Mouse (Mus musculus) forebrain, postnatal 0 days (tissue): ENCODE data around the gene Aox1. TPM values are rescaled to one million over a fixed set of nuclear protein-coding genes. Genes with fewer than 3 reads are reported as not detected.

ENCODE experiments used
- ATAC-seq: fragments of 200-750 bp; cut with Nextera tagmentation; 2 replicates; pipeline ENCODE4 v1.8.0; 2017; ENCODE audit warnings: mild to moderate bottlenecking, moderate library complexity
- DNase-seq: peaks from one replicate; pipeline ENCODE4 v3.0.0-alpha.2; 2015
- H3K27ac ChIP-seq: fragments of 300-500 bp; sonication (generic); 2 replicates; pipeline ENCODE4 v1.5.1; 2014; ENCODE audit warnings: low read depth, mild to moderate bottlenecking, antibody characterized with exemption, low read length, moderate library complexity, mixed read lengths
- H3K27me3 ChIP-seq: fragments of 300-500 bp; sonication (generic); 2 replicates; pipeline ENCODE4 v1.6.1; 2014; ENCODE audit warnings: mild to moderate bottlenecking, low read length, mixed read lengths; ENCODE audit not compliant: insufficient read depth
- H3K36me3 ChIP-seq: fragments of 300-500 bp; sonication (generic); 2 replicates; pipeline ENCODE4 v1.6.1; 2014; ENCODE audit warnings: mild to moderate bottlenecking, moderate library complexity; ENCODE audit not compliant: insufficient read depth
- H3K4me1 ChIP-seq: fragments of 300-500 bp; sonication (generic); 2 replicates; pipeline ENCODE4 v1.6.1; 2014; ENCODE audit warnings: antibody characterized with exemption; ENCODE audit not compliant: insufficient read depth
- H3K4me2 ChIP-seq: fragments of 300-500 bp; sonication (generic); 2 replicates; pipeline ENCODE4 v1.6.1; 2014; ENCODE audit warnings: low read depth, mild to moderate bottlenecking, moderate library complexity
- H3K4me3 ChIP-seq: fragments of 300-500 bp; sonication (generic); 2 replicates; pipeline ENCODE4 v1.5.1; 2014; ENCODE audit warnings: low read depth, low read length, mixed read lengths
- H3K9ac ChIP-seq: fragments of 300-500 bp; sonication (generic); 2 replicates; pipeline ENCODE4 v1.6.1; 2014; ENCODE audit warnings: mild to moderate bottlenecking
- H3K9me3 ChIP-seq: fragments of 300-500 bp; sonication (generic); 2 replicates; pipeline ENCODE4 v1.6.1; 2016; ENCODE audit warnings: low read length
- CTCF ChIP-seq: sonication (generic); IDR thresholded peaks from 2 replicates; pipeline ENCODE4 v1.5.1; 2016; ENCODE audit warnings: antibody characterized with exemption, control low read depth, low read depth
- whole genome bisulfite sequencing: fragments of 180-500 bp; shearing (Covaris S2); extraction: QIAGEN DNeasy Blood & Tissue Kit; methylation state at CpG from one replicate; pipeline ENCODE4 v1.1.7; 2014; 5-methylcytosine and 5-hydroxymethylcytosine counted together
- polyA plus RNA-seq: library from polyadenylated mRNA; unstranded; fragments of >200 nt; fragmentation: Nextera tagmentation; extraction: Ambion mirVana; gene quantifications from 2 replicates; pipeline ENCODE4 v1.2.1, GENCODE M21; 2015
- total RNA-seq: library from RNA; depleted of rRNA; stranded (reverse); fragments of >200 nt; gene quantifications from 2 replicates; pipeline ENCODE4 v1.2.3, GENCODE M21; 2014

Gene Aox1
- total and polyA plus RNA-seq, 2 experiments from 2014 or later = 0.38 to 0.90 TPM

DNA sequence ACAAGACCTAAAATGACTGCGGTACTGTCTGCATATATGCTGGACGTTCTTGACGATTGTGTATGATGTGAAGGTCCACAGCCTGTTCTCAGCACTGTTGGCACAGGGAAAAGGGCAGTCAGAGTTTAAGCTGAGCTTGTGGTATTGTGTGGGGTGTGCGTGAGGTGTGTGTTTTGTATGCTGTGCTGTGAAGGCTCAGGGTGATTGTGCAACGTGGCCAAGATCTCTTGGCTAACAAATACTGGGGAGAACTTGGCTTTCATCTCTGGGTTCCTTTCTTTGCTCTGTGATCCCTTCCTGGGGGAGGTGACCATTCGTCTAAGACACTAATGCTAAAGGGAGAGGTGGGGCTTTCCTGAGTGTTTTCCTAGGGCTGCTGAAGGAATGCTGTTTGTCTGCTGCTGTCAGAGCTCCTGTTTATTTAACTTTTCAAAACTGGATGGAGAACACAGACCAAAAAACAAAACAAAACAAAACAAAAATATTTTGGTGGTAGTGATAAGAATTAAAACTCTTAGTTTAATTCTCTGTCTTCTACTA, 84.4 kb downstream of the Aox1 start:
- WGBS = 74% methylated on average over 6 of the region's 6 CpGs
- Histone ChIP-seq H3K27me3 (no peaks in the 10 kb centered on the region), H3K36me3 (no peaks in the 10 kb centered on the region)

DNA sequence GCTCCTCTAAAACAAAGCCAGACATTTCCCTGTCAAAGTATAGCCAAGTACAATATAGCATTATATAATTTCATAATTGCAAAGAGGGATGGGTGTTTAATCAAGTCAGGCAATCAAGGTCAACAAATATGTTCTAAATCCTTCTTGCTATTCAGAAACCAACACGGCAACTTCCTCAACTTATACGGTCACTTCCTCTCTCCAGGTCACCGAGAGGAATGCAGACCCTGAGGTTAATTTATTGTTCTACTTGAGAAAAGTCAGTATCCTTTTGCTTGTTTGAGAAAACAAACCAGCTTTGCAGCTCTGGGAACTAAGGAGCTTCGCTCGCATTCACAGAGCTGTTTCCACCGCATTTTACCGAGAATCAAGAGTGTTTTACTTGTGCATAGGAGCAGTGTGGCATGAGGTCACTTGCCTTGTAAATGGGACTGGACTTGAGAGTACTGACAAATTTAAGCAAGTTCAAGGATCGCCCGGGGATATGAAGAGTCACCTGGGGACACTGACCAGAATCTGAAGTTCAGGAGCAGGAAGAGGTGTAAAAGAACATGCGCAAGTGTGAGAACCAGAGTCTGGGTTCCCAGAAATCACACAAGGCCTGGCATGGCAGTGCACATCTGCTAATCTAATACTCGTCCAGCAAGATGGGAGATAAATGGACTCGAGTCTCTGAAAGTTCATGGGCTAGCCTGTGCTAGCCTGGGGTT, 85.1 kb downstream of the Aox1 start:
- no peaks in the 10 kb centered on the region for H3K36me3 ChIP-seq
- no peak overlapping the region for H3K4me2 ChIP-seq
- no peak for DNase-seq
- H3K27ac ChIP-seq = no peak overlapping the region
- H3K27me3 ChIP-seq = no peaks in the 10 kb centered on the region
- WGBS = 83% methylated on average over 12 of the region's 12 CpGs
- no peak overlapping the region for H3K9ac ChIP-seq
- H3K4me1 ChIP-seq = no peaks in the 10 kb centered on the region; the same call in 1 of the 2 replicates
- no peak overlapping the region for H3K4me3 ChIP-seq
- ATAC-seq = no peak
- no peak for TF ChIP-seq CTCF
- no peaks in the 10 kb centered on the region for H3K9me3 ChIP-seq

More for the DNA sequence above, 84.4 kb downstream of the Aox1 start:
- no peak overlapping the region for H3K27ac ChIP-seq
- ATAC-seq = no peak
- no peak overlapping the region for H3K9ac ChIP-seq
- H3K9me3 ChIP-seq = no peaks in the 10 kb centered on the region
- DNase-seq = no peak
- no peak overlapping the region for H3K4me2 ChIP-seq
- H3K4me1 ChIP-seq = no peaks in the 10 kb centered on the region; the same call in 1 of the 2 replicates
- no peak for TF ChIP-seq CTCF
- H3K4me3 ChIP-seq = no peak overlapping the region

DNA sequence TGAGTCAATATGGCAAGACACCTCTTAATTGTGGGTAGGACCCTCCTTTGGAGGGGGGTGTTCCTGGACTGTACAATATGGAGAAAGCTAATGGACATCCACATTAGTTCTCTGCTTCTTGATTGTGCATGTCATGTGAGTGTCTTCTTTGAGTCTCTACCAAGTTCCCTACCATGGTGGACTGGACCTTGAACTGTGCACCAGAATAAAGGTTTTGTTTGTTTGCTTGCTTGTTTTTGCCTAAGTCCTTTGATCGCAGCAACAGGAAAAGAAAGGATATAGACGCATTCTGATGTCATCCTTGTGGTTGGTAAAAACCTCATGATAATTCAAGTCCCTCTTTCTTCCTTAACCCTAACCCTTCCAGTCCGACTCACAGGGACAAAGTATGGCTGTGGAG, 88.5 kb downstream of the Aox1 start:
- H3K4me3 ChIP-seq = no peak overlapping the region
- 89% methylated on average over 3 of the region's 3 CpGs for WGBS
- no peak overlapping the region for H3K4me2 ChIP-seq
- no peaks in the 10 kb centered on the region for H3K9me3 ChIP-seq
- ATAC-seq = no peak
- H3K27me3 ChIP-seq = no peaks in the 10 kb centered on the region
- no peaks in the 10 kb centered on the region for H3K36me3 ChIP-seq
- no peak for TF ChIP-seq CTCF
- no peaks in the 10 kb centered on the region for H3K4me1 ChIP-seq
- H3K27ac ChIP-seq = no peak overlapping the region
- no peak for DNase-seq
- no peak overlapping the region for H3K9ac ChIP-seq

DNA sequence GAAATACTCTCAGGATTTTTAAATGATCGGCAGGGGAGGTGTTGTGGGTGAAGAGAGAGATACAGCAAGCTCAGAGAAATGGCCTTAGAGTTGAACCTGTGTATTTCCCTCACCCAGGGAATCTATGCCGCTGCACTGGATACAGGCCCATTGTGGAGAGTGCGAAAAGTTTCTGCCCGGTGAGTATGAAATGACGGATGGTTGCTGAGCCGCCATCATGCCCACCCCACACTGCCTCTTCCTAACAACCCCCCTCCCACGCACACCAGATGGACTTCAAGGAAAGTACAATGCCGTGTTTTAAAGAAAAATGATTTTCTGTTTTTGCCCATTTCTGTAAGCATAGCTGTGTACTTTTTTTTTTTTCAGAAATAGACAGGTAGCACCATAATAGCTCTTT, 95.2 kb downstream of the Aox1 start:
- WGBS = 90% methylated on average over 8 of the region's 8 CpGs
- ATAC-seq = no peak
- Histone ChIP-seq H3K9ac (no peak overlapping the region), H3K36me3 (no peaks in the 10 kb centered on the region), H3K27ac (no peak overlapping the region), H3K4me1 (no peaks in the 10 kb centered on the region), H3K27me3 (no peaks in the 10 kb centered on the region), H3K4me3 (no peak overlapping the region), H3K4me2 (no peak overlapping the region), H3K9me3 (no peaks in the 10 kb centered on the region)
- no peak for TF ChIP-seq CTCF
- DNase-seq = no peak

DNA sequence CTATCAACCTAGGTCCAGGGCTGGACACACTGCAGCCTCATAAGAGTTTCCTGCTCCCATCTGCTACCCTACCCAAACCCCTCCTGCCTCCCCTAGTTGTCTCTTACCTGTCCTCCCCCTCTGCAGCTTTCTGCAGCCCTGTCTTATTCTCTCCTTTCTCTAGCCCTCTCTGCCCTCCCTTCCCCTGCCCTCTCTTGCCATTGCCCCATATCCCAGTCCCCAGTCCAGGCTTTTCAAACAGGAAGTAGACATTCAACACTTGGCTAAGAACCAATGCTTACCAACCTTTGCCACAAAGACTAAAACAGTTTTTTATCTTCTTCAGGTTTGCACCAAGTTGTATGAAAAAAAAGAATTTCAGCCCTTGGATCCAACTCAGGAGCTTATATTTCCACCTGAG, 108.2 kb downstream of the Aox1 start:
- DNase-seq (no peak), ATAC-seq (no peak)
- Histone ChIP-seq H3K27me3 (no peaks in the 10 kb centered on the region), H3K27ac (no peak overlapping the region), H3K36me3 (no peaks in the 10 kb centered on the region), H3K4me2 (no peak overlapping the region), H3K4me1 (no peaks in the 10 kb centered on the region), H3K4me3 (no peak overlapping the region), H3K9me3 (no peaks in the 10 kb centered on the region), H3K9ac (no peak overlapping the region)
- TF ChIP-seq CTCF = no peak

DNA sequence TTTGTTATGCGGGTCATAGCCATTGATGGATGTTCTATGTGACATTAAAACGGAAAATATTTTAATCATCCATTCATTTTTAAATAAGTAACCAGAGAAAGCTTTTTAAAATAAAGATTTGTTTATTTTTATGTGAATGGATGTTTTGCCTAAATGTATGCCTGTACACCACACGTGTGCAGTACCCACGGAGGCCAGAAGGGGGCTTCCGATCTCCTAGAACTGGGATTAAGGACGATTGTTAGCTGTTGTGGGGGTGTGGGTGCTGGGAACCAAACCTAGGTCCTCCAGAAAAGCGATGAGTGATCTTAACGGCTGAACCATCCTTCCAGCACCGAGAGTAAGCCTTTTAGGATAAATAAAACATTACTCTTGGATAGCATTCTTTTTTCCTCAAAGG, 109.3 kb downstream of the Aox1 start:
- TF ChIP-seq CTCF = no peak
- 93% methylated on average over 9 of the region's 9 CpGs for WGBS
- Histone ChIP-seq H3K4me1 (no peaks in the 10 kb centered on the region), H3K4me3 (no peak overlapping the region), H3K4me2 (no peak overlapping the region), H3K36me3 (no peaks in the 10 kb centered on the region), H3K27ac (no peak overlapping the region), H3K27me3 (no peaks in the 10 kb centered on the region), H3K9ac (no peak overlapping the region), H3K9me3 (no peaks in the 10 kb centered on the region)
- DNase-seq (no peak), ATAC-seq (no peak)

DNA sequence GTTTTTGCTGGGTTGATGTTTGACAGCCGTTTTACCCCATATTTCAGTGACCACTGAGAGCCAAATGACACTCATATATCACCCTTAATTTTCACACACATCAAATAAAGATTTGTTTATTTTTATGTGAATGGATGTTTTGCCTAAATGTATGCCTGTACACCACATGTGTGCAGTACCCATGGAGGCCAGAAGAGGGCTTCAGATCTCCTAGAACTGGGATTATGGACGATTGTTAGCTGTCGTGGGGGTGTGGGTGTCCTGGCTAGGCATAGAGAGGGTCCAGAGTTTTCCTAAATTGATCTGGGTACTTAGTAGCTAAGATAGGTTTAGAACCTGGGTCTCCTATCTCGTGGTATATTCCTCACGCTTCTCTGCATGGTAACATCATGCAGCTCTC, 110.9 kb downstream of the Aox1 start:
- ATAC-seq (no peak), DNase-seq (no peak)
- H3K27ac ChIP-seq = no peak overlapping the region
- peak; percentile 37 for TF ChIP-seq CTCF
- WGBS = 89% methylated on average over 5 of the region's 5 CpGs
- no peaks in the 10 kb centered on the region for H3K36me3 ChIP-seq
- no peaks in the 10 kb centered on the region for H3K4me1 ChIP-seq
- H3K9ac ChIP-seq = no peak overlapping the region
- H3K4me3 ChIP-seq = no peak overlapping the region
- H3K9me3 ChIP-seq = no peaks in the 10 kb centered on the region
- H3K27me3 ChIP-seq = no peaks in the 10 kb centered on the region
- no peak overlapping the region for H3K4me2 ChIP-seq
